Mouse (Mus musculus): ENCODE results near the gene Sulf2. TPM values are rescaled to one million over a fixed set of nuclear protein-coding genes. Genes with fewer than 3 reads are reported as not detected.
A peak's percentile ranks its signal among the peaks of the same experiment; 100 is the strongest.

Gene Sulf2
- polyA plus RNA-seq, 1 experiment from 2014 or later, result 87.6 TPM

GRCm38 (mm10) chr2:166147930-166148651, 7.4 kb downstream of the Sulf2 start:
- H3K27me3 ChIP-seq (replicated peaks), result no peaks in the 10 kb centered on the region
- H3K36me3 ChIP-seq, result peaks cover 4% of the 10 kb centered on the region
- H3K9ac ChIP-seq, result peak overlapping the region; percentile 42
- no peak overlapping the region for H3K4me2 ChIP-seq
- WGBS, result 68% methylated on average over 10 of the region's 10 CpGs
- H3K27ac ChIP-seq (replicated peaks), result peak overlapping the region; percentile 71
- no peaks in the 10 kb centered on the region for H3K9me3 ChIP-seq
- ATAC-seq (ENCODE audit: extremely low read depth, insufficient number of reproducible peaks, low FRiP score, low TSS enrichment), result no peak
- H3K4me1 ChIP-seq, result peaks cover 99% of the 10 kb centered on the region
- H3K4me3 ChIP-seq, result no peak overlapping the region

- peaks cover 4% of the 10 kb centered on the region for H3K36me3 ChIP-seq
Measured at GRCm38 (mm10) chr2:166146446-166146845, 9.0 kb downstream of the Sulf2 start.

GRCm38 (mm10) chr2:166145031-166145430, 10.4 kb downstream of the Sulf2 start:
- H3K4me1 ChIP-seq, result peaks cover 100% of the 10 kb centered on the region
- no peak overlapping the region for H3K4me3 ChIP-seq
- no peak overlapping the region; the same call in 1 of the 2 replicates for H3K27ac ChIP-seq (replicated peaks)
- no peaks in the 10 kb centered on the region for H3K9me3 ChIP-seq
- 76% methylated on average over 8 of the region's 8 CpGs for WGBS
- H3K4me2 ChIP-seq, result no peak overlapping the region
- no peak for ATAC-seq (ENCODE audit: extremely low read depth, insufficient number of reproducible peaks, low FRiP score, low TSS enrichment)
- H3K9ac ChIP-seq, result peak overlapping the region; percentile 28; the same call in 1 of the 2 replicates
- no peaks in the 10 kb centered on the region for H3K27me3 ChIP-seq (replicated peaks)
- H3K36me3 ChIP-seq, result peaks cover 4% of the 10 kb centered on the region

More at GRCm38 (mm10) chr2:166146446-166146845, 9.0 kb downstream of the Sulf2 start:
- Histone ChIP-seq H3K4me2 (no peak overlapping the region), H3K27ac (replicated peaks) (peak overlapping the region; percentile 39; the same call in 1 of the 2 replicates), H3K4me3 (no peak overlapping the region), H3K4me1 (peaks cover 99% of the 10 kb centered on the region), H3K9ac (peak overlapping the region; percentile 42), H3K9me3 (no peaks in the 10 kb centered on the region), H3K27me3 (replicated peaks) (no peaks in the 10 kb centered on the region)
- WGBS, result 78% methylated on average over 7 of the region's 7 CpGs
- no peak for ATAC-seq (ENCODE audit: extremely low read depth, insufficient number of reproducible peaks, low FRiP score, low TSS enrichment)

GRCm38 (mm10) chr2:166143871-166144270, 11.6 kb downstream of the Sulf2 start:
- Histone ChIP-seq H3K27me3 (replicated peaks) (0 out of 2 replicates have a peak, but pooled peaks cover under 1% of the 10 kb centered on the region), H3K9ac (peak overlapping the region; percentile 56), H3K4me2 (no peak overlapping the region), H3K4me3 (no peak overlapping the region), H3K4me1 (peaks cover 93% of the 10 kb centered on the region), H3K9me3 (no peaks in the 10 kb centered on the region), H3K27ac (replicated peaks) (peak overlapping the region; percentile 82; the same call in 1 of the 2 replicates), H3K36me3 (peaks cover 10% of the 10 kb centered on the region)
- ATAC-seq (ENCODE audit: extremely low read depth, insufficient number of reproducible peaks, low FRiP score, low TSS enrichment), result no peak
- 69% methylated on average over 5 of the region's 5 CpGs for WGBS

GRCm38 (mm10) chr2:166142561-166143112, 12.8 kb downstream of the Sulf2 start:
- H3K4me2 ChIP-seq, result 0 out of 2 replicates have a peak overlapping the region, but pooled peaks have one; percentile 13
- peak overlapping the region; percentile 72 for H3K9ac ChIP-seq
- 50% methylated on average over 19 of the region's 19 CpGs for WGBS
- peak overlapping the region; percentile 82 for H3K27ac ChIP-seq (replicated peaks)
- H3K9me3 ChIP-seq, result no peaks in the 10 kb centered on the region
- no peak for ATAC-seq (ENCODE audit: extremely low read depth, insufficient number of reproducible peaks, low FRiP score, low TSS enrichment)
- no peak overlapping the region for H3K4me3 ChIP-seq
- H3K36me3 ChIP-seq, result peaks cover 10% of the 10 kb centered on the region
- H3K4me1 ChIP-seq, result peaks cover 91% of the 10 kb centered on the region
- 0 out of 2 replicates have a peak, but pooled peaks cover 3% of the 10 kb centered on the region for H3K27me3 ChIP-seq (replicated peaks)

GRCm38 (mm10) chr2:166141910-166142309, 13.6 kb downstream of the Sulf2 start:
- Histone ChIP-seq H3K4me2 (no peak overlapping the region), H3K4me1 (peaks cover 88% of the 10 kb centered on the region), H3K4me3 (no peak overlapping the region), H3K27ac (replicated peaks) (peak overlapping the region; percentile 82), H3K27me3 (replicated peaks) (0 out of 2 replicates have a peak, but pooled peaks cover 3% of the 10 kb centered on the region), H3K9me3 (no peaks in the 10 kb centered on the region), H3K36me3 (peaks cover 10% of the 10 kb centered on the region), H3K9ac (peak overlapping the region; percentile 54; the same call in 1 of the 2 replicates)
- WGBS, result 48% methylated on average over 1 of the region's 1 CpGs
- no peak for ATAC-seq (ENCODE audit: extremely low read depth, insufficient number of reproducible peaks, low FRiP score, low TSS enrichment)

GRCm38 (mm10) chr2:166141039-166141438, 14.4 kb downstream of the Sulf2 start:
- 70% methylated on average over 6 of the region's 6 CpGs for WGBS
- Histone ChIP-seq H3K27me3 (replicated peaks) (0 out of 2 replicates have a peak, but pooled peaks cover 3% of the 10 kb centered on the region), H3K4me2 (no peak overlapping the region), H3K4me3 (no peak overlapping the region), H3K9ac (peak overlapping the region; percentile 37; the same call in 1 of the 2 replicates), H3K27ac (replicated peaks) (peak overlapping the region; percentile 74), H3K9me3 (no peaks in the 10 kb centered on the region), H3K36me3 (peaks cover 10% of the 10 kb centered on the region), H3K4me1 (peaks cover 88% of the 10 kb centered on the region)
- no peak for ATAC-seq (ENCODE audit: extremely low read depth, insufficient number of reproducible peaks, low FRiP score, low TSS enrichment)

- Histone ChIP-seq H3K36me3 (peaks cover 6% of the 10 kb centered on the region; the same call in 1 of the 2 replicates), H3K9ac (no peak overlapping the region), H3K27ac (replicated peaks) (peak overlapping the region; percentile 74), H3K4me1 (peaks cover 88% of the 10 kb centered on the region), H3K4me2 (no peak overlapping the region), H3K27me3 (replicated peaks) (0 out of 2 replicates have a peak, but pooled peaks cover 3% of the 10 kb centered on the region), H3K9me3 (no peaks in the 10 kb centered on the region), H3K4me3 (no peak overlapping the region)
- ATAC-seq (ENCODE audit: extremely low read depth, insufficient number of reproducible peaks, low FRiP score, low TSS enrichment), result no peak
- WGBS, result 22% methylated on average over 9 of the region's 9 CpGs
Measured at GRCm38 (mm10) chr2:166140427-166140826, 15.0 kb downstream of the Sulf2 start.

- Histone ChIP-seq H3K9me3 (no peaks in the 10 kb centered on the region), H3K4me2 (no peak overlapping the region), H3K27me3 (replicated peaks) (0 out of 2 replicates have a peak, but pooled peaks cover 3% of the 10 kb centered on the region), H3K4me1 (peaks cover 85% of the 10 kb centered on the region), H3K27ac (replicated peaks) (no peak overlapping the region), H3K4me3 (no peak overlapping the region), H3K9ac (no peak overlapping the region), H3K36me3 (peaks cover 6% of the 10 kb centered on the region; the same call in 1 of the 2 replicates)
- ATAC-seq (ENCODE audit: extremely low read depth, insufficient number of reproducible peaks, low FRiP score, low TSS enrichment), result no peak
- WGBS, result 38% methylated on average over 1 of the region's 1 CpGs
Measured at GRCm38 (mm10) chr2:166138308-166138707, 17.2 kb downstream of the Sulf2 start.

- H3K36me3 ChIP-seq, result peaks cover 10% of the 10 kb centered on the region
- H3K27me3 ChIP-seq (replicated peaks), result 0 out of 2 replicates have a peak, but pooled peaks cover 3% of the 10 kb centered on the region
- no peak overlapping the region for H3K27ac ChIP-seq (replicated peaks)
- H3K4me2 ChIP-seq, result no peak overlapping the region
- WGBS, result 78% methylated on average over 4 of the region's 4 CpGs
- peaks cover 77% of the 10 kb centered on the region for H3K4me1 ChIP-seq
- no peak for ATAC-seq (ENCODE audit: extremely low read depth, insufficient number of reproducible peaks, low FRiP score, low TSS enrichment)
- H3K9me3 ChIP-seq, result no peaks in the 10 kb centered on the region
- no peak overlapping the region for H3K4me3 ChIP-seq
- H3K9ac ChIP-seq, result no peak overlapping the region
Measured at GRCm38 (mm10) chr2:166137467-166137866, 18.0 kb downstream of the Sulf2 start.

GRCm38 (mm10) chr2:166135711-166136485, 19.6 kb downstream of the Sulf2 start:
- no peak for ATAC-seq (ENCODE audit: extremely low read depth, insufficient number of reproducible peaks, low FRiP score, low TSS enrichment)
- Histone ChIP-seq H3K4me3 (no peak overlapping the region), H3K27me3 (replicated peaks) (0 out of 2 replicates have a peak, but pooled peaks cover 3% of the 10 kb centered on the region), H3K4me2 (no peak overlapping the region), H3K9ac (peak overlapping the region; percentile 38; the same call in 1 of the 2 replicates), H3K36me3 (peaks cover 26% of the 10 kb centered on the region), H3K27ac (replicated peaks) (no peak overlapping the region; the same call in 1 of the 2 replicates), H3K9me3 (no peaks in the 10 kb centered on the region), H3K4me1 (peaks cover 61% of the 10 kb centered on the region)
- 21% methylated on average over 16 of the region's 16 CpGs for WGBS
